Mouse (Mus musculus): ENCODE results near the gene Aldh3b1. TPM values are rescaled to one million over a fixed set of nuclear protein-coding genes. Genes with fewer than 3 reads are reported as not detected.
"Not testable (repeated sequence)": the region's sequence is repeated elsewhere in the genome, so short reads cannot be mapped to it uniquely, and the experiment has no call there.

Aldh3b1 gene
- total RNA-seq, 1 experiment, result 0.76 TPM

GRCm38 (mm10) chr19:3967258-3967657, 37.6 kb upstream of the Aldh3b1 start:
- Histone ChIP-seq H3K4me1 (ENCODE audit: control insufficient read depth in 2 of 2, insufficient read depth in 2 of 2, low read length in 2 of 2, poor library complexity in 1 of 2) (peaks cover 0 to 2% of the 10 kb centered on the region in 2 experiments; a peak in 1 of 4 replicates), H3K9ac (ENCODE audit: insufficient read depth, low read depth, low read length, poor library complexity, severe bottlenecking) (no peak overlapping the region), H3K36me3 (ENCODE audit: control insufficient read depth, insufficient read depth, low read length, poor library complexity, severe bottlenecking) (no peaks in the 10 kb centered on the region), H3K27ac (ENCODE audit: insufficient read depth, low read depth, low read length, poor library complexity, severe bottlenecking) (no peak overlapping the region), H3K4me3 (ENCODE audit: insufficient read depth in 1 of 2, low read depth in 1 of 2, low read length in 2 of 2, poor library complexity in 1 of 2, severe bottlenecking in 1 of 2) (no peak overlapping the region), H3K9me3 (ENCODE audit: control insufficient read depth, insufficient read depth, low read depth, low read length) (no peaks in the 10 kb centered on the region)
- DNase-seq (ENCODE audit: low read depth, low spot score), result no peak
- no peak for TF ChIP-seq ZC3H11A (IDR thresholded peaks at IDR 0.05; ENCODE audit: borderline replicate concordance, low read depth, low read length)
- TF ChIP-seq ZNF384 (IDR thresholded peaks at IDR 0.05; ENCODE audit: low read depth, low read length), result no peak
- no peak for TF ChIP-seq CHD2 (IDR thresholded peaks at IDR 0.05; ENCODE audit: low read depth, low read length)
- no peak for TF ChIP-seq HCFC1 (IDR thresholded peaks at IDR 0.05; ENCODE audit: borderline replicate concordance, insufficient read depth, low read length)
- no peak for TF ChIP-seq MAFK (IDR thresholded peaks at IDR 0.05; ENCODE audit: insufficient read depth, low read depth, low read length)
- in situ Hi-C loops (cut with MboI; ENCODE audit: low sequenced_read_pairs in 2 of 2, unreplicated experiment in 2 of 2), result no loop called here

DNA sequence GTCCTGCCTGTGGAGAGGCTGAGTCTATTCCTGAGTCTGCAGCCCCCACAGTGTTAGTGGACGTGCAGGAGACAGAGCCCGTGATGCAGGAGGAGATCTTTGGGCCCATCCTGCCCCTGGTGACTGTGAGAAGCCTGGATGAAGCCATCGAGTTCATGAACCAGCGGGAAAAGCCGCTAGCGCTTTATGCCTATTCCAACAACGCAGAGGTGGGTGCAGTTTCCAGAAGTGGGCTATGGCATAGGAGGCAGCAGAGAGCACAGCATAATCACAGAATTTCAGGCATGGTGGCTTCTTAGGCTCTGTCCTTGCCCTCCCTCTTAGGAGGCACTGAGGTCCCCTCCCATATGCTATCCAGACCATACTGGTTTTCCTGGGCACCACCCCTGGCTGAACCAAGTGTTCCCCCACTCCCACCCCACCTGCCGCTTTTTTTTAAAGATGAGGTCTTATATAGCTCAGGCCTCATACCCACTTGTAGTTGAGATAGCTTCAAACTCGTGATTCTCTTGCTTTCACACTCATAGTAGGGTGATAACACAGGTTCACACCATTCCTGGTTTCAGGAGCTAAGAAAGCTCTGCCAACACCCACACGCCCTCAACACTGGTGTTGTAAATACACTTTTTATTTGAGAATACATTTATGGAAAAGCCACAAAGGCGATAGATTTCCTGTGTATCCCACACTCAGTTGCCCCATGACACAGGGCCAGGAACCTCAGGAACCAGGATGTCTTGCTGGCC, 36.9 kb upstream of the Aldh3b1 start:
- no peak overlapping the region for H3K4me3 ChIP-seq (ENCODE audit: insufficient read depth in 1 of 2, low read depth in 1 of 2, low read length in 2 of 2, poor library complexity in 1 of 2, severe bottlenecking in 1 of 2)
- no peak for TF ChIP-seq CHD2 (IDR thresholded peaks at IDR 0.05; ENCODE audit: low read depth, low read length)
- TF ChIP-seq MAFK (IDR thresholded peaks at IDR 0.05; ENCODE audit: insufficient read depth, low read depth, low read length), result no peak
- TF ChIP-seq HCFC1 (IDR thresholded peaks at IDR 0.05; ENCODE audit: borderline replicate concordance, insufficient read depth, low read length), result no peak
- no peak for TF ChIP-seq ZNF384 (IDR thresholded peaks at IDR 0.05; ENCODE audit: low read depth, low read length)
- TF ChIP-seq ZC3H11A (IDR thresholded peaks at IDR 0.05; ENCODE audit: borderline replicate concordance, low read depth, low read length), result no peak
- in situ Hi-C loops (cut with MboI; ENCODE audit: low sequenced_read_pairs in 2 of 2, unreplicated experiment in 2 of 2), result no loop called here
- H3K4me1 ChIP-seq (ENCODE audit: control insufficient read depth in 2 of 2, insufficient read depth in 2 of 2, low read length in 2 of 2, poor library complexity in 1 of 2), result no peaks in the 10 kb centered on the region; a peak in 1 of 4 replicates
- H3K9me3 ChIP-seq (ENCODE audit: control insufficient read depth, insufficient read depth, low read depth, low read length), result no peaks in the 10 kb centered on the region
- DNase-seq (ENCODE audit: low read depth, low spot score), result no peak
- no peak overlapping the region for H3K27ac ChIP-seq (ENCODE audit: insufficient read depth, low read depth, low read length, poor library complexity, severe bottlenecking)
- no peak overlapping the region for H3K9ac ChIP-seq (ENCODE audit: insufficient read depth, low read depth, low read length, poor library complexity, severe bottlenecking)
- H3K36me3 ChIP-seq (ENCODE audit: control insufficient read depth, insufficient read depth, low read length, poor library complexity, severe bottlenecking), result no peaks in the 10 kb centered on the region

DNA sequence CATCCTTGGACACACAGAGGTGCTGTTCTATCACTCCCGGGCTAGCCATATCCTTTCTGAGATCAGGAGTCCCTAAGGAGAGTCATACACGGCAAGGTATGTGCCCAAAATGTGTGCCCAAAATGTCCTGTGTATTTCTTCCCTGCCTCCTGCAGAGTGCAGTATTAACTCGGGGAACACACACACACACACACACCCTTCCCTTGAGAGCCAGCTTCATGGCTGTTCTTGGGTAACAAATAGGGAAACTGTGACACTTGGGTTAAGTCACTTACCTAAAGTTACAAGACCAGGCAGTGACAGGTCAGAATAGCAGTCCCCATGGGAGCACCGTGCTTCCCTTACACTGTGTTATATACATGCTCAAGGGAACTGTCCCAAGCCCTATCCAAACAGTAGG, 34.4 kb upstream of the Aldh3b1 start:
- H3K4me3 ChIP-seq (ENCODE audit: insufficient read depth in 1 of 2, low read depth in 1 of 2, low read length in 2 of 2, poor library complexity in 1 of 2, severe bottlenecking in 1 of 2), result no peak overlapping the region
- H3K4me1 ChIP-seq (ENCODE audit: control insufficient read depth in 2 of 2, insufficient read depth in 2 of 2, low read length in 2 of 2, poor library complexity in 1 of 2), result no peaks in the 10 kb centered on the region; a peak in 1 of 4 replicates
- no peak for DNase-seq (ENCODE audit: low read depth, low spot score)
- H3K9me3 ChIP-seq (ENCODE audit: control insufficient read depth, insufficient read depth, low read depth, low read length), result no peaks in the 10 kb centered on the region
- TF ChIP-seq ZNF384 (IDR thresholded peaks at IDR 0.05; ENCODE audit: low read depth, low read length) (no peak), HCFC1 (IDR thresholded peaks at IDR 0.05; ENCODE audit: borderline replicate concordance, insufficient read depth, low read length) (no peak), CHD2 (IDR thresholded peaks at IDR 0.05; ENCODE audit: low read depth, low read length) (no peak), ZC3H11A (IDR thresholded peaks at IDR 0.05; ENCODE audit: borderline replicate concordance, low read depth, low read length) (no peak), MAFK (IDR thresholded peaks at IDR 0.05; ENCODE audit: insufficient read depth, low read depth, low read length) (no peak)
- no peak overlapping the region for H3K9ac ChIP-seq (ENCODE audit: insufficient read depth, low read depth, low read length, poor library complexity, severe bottlenecking)
- no peaks in the 10 kb centered on the region for H3K36me3 ChIP-seq (ENCODE audit: control insufficient read depth, insufficient read depth, low read length, poor library complexity, severe bottlenecking)
- no peak overlapping the region for H3K27ac ChIP-seq (ENCODE audit: insufficient read depth, low read depth, low read length, poor library complexity, severe bottlenecking)
- in situ Hi-C loops (cut with MboI; ENCODE audit: low sequenced_read_pairs in 2 of 2, unreplicated experiment in 2 of 2), result no loop called here

GRCm38 (mm10) chr19:3962469-3962868, 32.9 kb upstream of the Aldh3b1 start:
- TF ChIP-seq ZC3H11A (IDR thresholded peaks at IDR 0.05; ENCODE audit: borderline replicate concordance, low read depth, low read length) (no peak), CHD2 (IDR thresholded peaks at IDR 0.05; ENCODE audit: low read depth, low read length) (no peak), ZNF384 (IDR thresholded peaks at IDR 0.05; ENCODE audit: low read depth, low read length) (no peak), HCFC1 (IDR thresholded peaks at IDR 0.05; ENCODE audit: borderline replicate concordance, insufficient read depth, low read length) (no peak), MAFK (IDR thresholded peaks at IDR 0.05; ENCODE audit: insufficient read depth, low read depth, low read length) (no peak)
- Histone ChIP-seq H3K4me1 (ENCODE audit: control insufficient read depth in 2 of 2, insufficient read depth in 2 of 2, low read length in 2 of 2, poor library complexity in 1 of 2) (no peaks in the 10 kb centered on the region), H3K9me3 (ENCODE audit: control insufficient read depth, insufficient read depth, low read depth, low read length) (no peaks in the 10 kb centered on the region), H3K9ac (ENCODE audit: insufficient read depth, low read depth, low read length, poor library complexity, severe bottlenecking) (no peak overlapping the region), H3K27ac (ENCODE audit: insufficient read depth, low read depth, low read length, poor library complexity, severe bottlenecking) (no peak overlapping the region), H3K36me3 (ENCODE audit: control insufficient read depth, insufficient read depth, low read length, poor library complexity, severe bottlenecking) (no peaks in the 10 kb centered on the region), H3K4me3 (ENCODE audit: insufficient read depth in 1 of 2, low read depth in 1 of 2, low read length in 2 of 2, poor library complexity in 1 of 2, severe bottlenecking in 1 of 2) (no peak overlapping the region)
- in situ Hi-C loops (cut with MboI; ENCODE audit: low sequenced_read_pairs in 2 of 2, unreplicated experiment in 2 of 2), result no loop called here
- DNase-seq (ENCODE audit: low read depth, low spot score), result peak; percentile 42

- H3K4me1 ChIP-seq (ENCODE audit: control insufficient read depth in 2 of 2, insufficient read depth in 2 of 2, low read length in 2 of 2, poor library complexity in 1 of 2); in situ Hi-C loops (cut with MboI; ENCODE audit: low sequenced_read_pairs in 2 of 2, unreplicated experiment in 2 of 2); H3K9ac ChIP-seq (ENCODE audit: insufficient read depth, low read depth, low read length, poor library complexity, severe bottlenecking); H3K9me3 ChIP-seq (ENCODE audit: control insufficient read depth, insufficient read depth, low read depth, low read length); H3K27ac ChIP-seq (ENCODE audit: insufficient read depth, low read depth, low read length, poor library complexity, severe bottlenecking); H3K4me3 ChIP-seq (ENCODE audit: insufficient read depth in 1 of 2, low read depth in 1 of 2, low read length in 2 of 2, poor library complexity in 1 of 2, severe bottlenecking in 1 of 2); H3K36me3 ChIP-seq (ENCODE audit: control insufficient read depth, insufficient read depth, low read length, poor library complexity, severe bottlenecking); DNase-seq (ENCODE audit: low read depth, low spot score): not testable (repeated sequence)
Measured at GRCm38 (mm10) chr19:3961805-3962204, 32.2 kb upstream of the Aldh3b1 start.

Measured in ES-E14 (cell line).